Mouse (Mus musculus): ENCODE measurements at regions not wholly inside any gene's neighbourhood (a gene's known extent, or its start where the extent isn't known, plus 50 kb on each side); places are given as distances from the start of the nearest gene placed in this dataset.
"Not testable (repeated sequence)": the region's sequence is repeated elsewhere in the genome, so short reads cannot be mapped to it uniquely, and the experiment has no call there.

- H3K36me3 ChIP-seq (ENCODE audit: control insufficient read depth, insufficient read depth, low read length): no peaks in the 10 kb centered on the region
- H3K4me1 ChIP-seq (ENCODE audit: control insufficient read depth, insufficient read depth, low read length): no peaks in the 10 kb centered on the region
- H3K9ac ChIP-seq (ENCODE audit: low read length): no peak overlapping the region
- H3K27me3 ChIP-seq (ENCODE audit: control insufficient read depth, insufficient read depth, low read length): no peaks in the 10 kb centered on the region
- DNase-seq (ENCODE audit: low spot score) (no peak), ATAC-seq (ENCODE audit: insufficient read depth, low FRiP score, low TSS enrichment) (no peak)
- H3K9me3 ChIP-seq (ENCODE audit: control insufficient read depth, low read length): no peaks in the 10 kb centered on the region
- H3K4me2 ChIP-seq (ENCODE audit: low read depth): no peak overlapping the region
- WGBS: 90% methylated on average over 1 of the region's 1 CpGs
- H3K27ac ChIP-seq (ENCODE audit: low read depth, low read length): no peak overlapping the region
- H3K4me3 ChIP-seq (ENCODE audit: low read depth, low read length): no peak overlapping the region
Observed at GRCm38 (mm10) chr7:64101679-64102078, 52.0 kb upstream of the Trpm1 start.

- Histone ChIP-seq H3K27me3 (ENCODE audit: control insufficient read depth, insufficient read depth, low read length) (no peaks in the 10 kb centered on the region), H3K36me3 (ENCODE audit: control insufficient read depth, insufficient read depth, low read length) (no peaks in the 10 kb centered on the region), H3K9me3 (ENCODE audit: control insufficient read depth, low read length) (no peaks in the 10 kb centered on the region), H3K4me3 (ENCODE audit: low read depth, low read length) (no peak overlapping the region), H3K4me1 (ENCODE audit: control insufficient read depth, insufficient read depth, low read length) (no peaks in the 10 kb centered on the region), H3K4me2 (ENCODE audit: low read depth) (no peak overlapping the region), H3K27ac (ENCODE audit: low read depth, low read length) (no peak overlapping the region), H3K9ac (ENCODE audit: low read length) (no peak overlapping the region)
- DNase-seq (ENCODE audit: low spot score) (no peak), ATAC-seq (ENCODE audit: insufficient read depth, low FRiP score, low TSS enrichment) (no peak)
- WGBS: 89% methylated on average over 3 of the region's 3 CpGs
Observed at GRCm38 (mm10) chr7:64099606-64100005, 54.0 kb upstream of the Trpm1 start.

GRCm38 (mm10) chr7:64090067-64090466 is 63.6 kb upstream of the Trpm1 start:
- H3K27me3 ChIP-seq (ENCODE audit: control insufficient read depth, insufficient read depth, low read length): no peaks in the 10 kb centered on the region
- DNase-seq (ENCODE audit: low spot score) (no peak), ATAC-seq (ENCODE audit: insufficient read depth, low FRiP score, low TSS enrichment) (no peak)
- no peak overlapping the region for H3K4me3 ChIP-seq (ENCODE audit: low read depth, low read length)
- no peaks in the 10 kb centered on the region for H3K4me1 ChIP-seq (ENCODE audit: control insufficient read depth, insufficient read depth, low read length)
- H3K9me3 ChIP-seq (ENCODE audit: control insufficient read depth, low read length): no peaks in the 10 kb centered on the region
- H3K4me2 ChIP-seq (ENCODE audit: low read depth): no peak overlapping the region
- H3K9ac ChIP-seq (ENCODE audit: low read length): no peak overlapping the region
- H3K36me3 ChIP-seq (ENCODE audit: control insufficient read depth, insufficient read depth, low read length): no peaks in the 10 kb centered on the region
- WGBS: 92% methylated on average over 1 of the region's 1 CpGs
- H3K27ac ChIP-seq (ENCODE audit: low read depth, low read length): no peak overlapping the region

GRCm38 (mm10) chr7:64089034-64089433 is 64.6 kb upstream of the Trpm1 start:
- DNase-seq (ENCODE audit: low spot score) (no peak), ATAC-seq (ENCODE audit: insufficient read depth, low FRiP score, low TSS enrichment) (no peak)
- Histone ChIP-seq H3K4me1 (ENCODE audit: control insufficient read depth, insufficient read depth, low read length) (no peaks in the 10 kb centered on the region), H3K9me3 (ENCODE audit: control insufficient read depth, low read length) (no peaks in the 10 kb centered on the region), H3K36me3 (ENCODE audit: control insufficient read depth, insufficient read depth, low read length) (no peaks in the 10 kb centered on the region), H3K4me2 (ENCODE audit: low read depth) (no peak overlapping the region), H3K9ac (ENCODE audit: low read length) (no peak overlapping the region), H3K4me3 (ENCODE audit: low read depth, low read length) (no peak overlapping the region), H3K27ac (ENCODE audit: low read depth, low read length) (no peak overlapping the region), H3K27me3 (ENCODE audit: control insufficient read depth, insufficient read depth, low read length) (no peaks in the 10 kb centered on the region)
- whole genome bisulfite sequencing: 80% methylated on average over 5 of the region's 5 CpGs

GRCm38 (mm10) chr7:64083978-64084377 is 69.7 kb upstream of the Trpm1 start:
- not testable (repeated sequence) for ATAC-seq (ENCODE audit: insufficient read depth, low FRiP score, low TSS enrichment); H3K9me3 ChIP-seq (ENCODE audit: control insufficient read depth, low read length); H3K4me3 ChIP-seq (ENCODE audit: low read depth, low read length); H3K27me3 ChIP-seq (ENCODE audit: control insufficient read depth, insufficient read depth, low read length); H3K4me2 ChIP-seq (ENCODE audit: low read depth); H3K4me1 ChIP-seq (ENCODE audit: control insufficient read depth, insufficient read depth, low read length); DNase-seq (ENCODE audit: low spot score); H3K36me3 ChIP-seq (ENCODE audit: control insufficient read depth, insufficient read depth, low read length); H3K27ac ChIP-seq (ENCODE audit: low read depth, low read length); H3K9ac ChIP-seq (ENCODE audit: low read length)
- 55% methylated on average over 1 of the region's 1 CpGs for WGBS

- H3K9ac ChIP-seq (ENCODE audit: low read length): no peak overlapping the region
- no peaks in the 10 kb centered on the region for H3K4me1 ChIP-seq (ENCODE audit: control insufficient read depth, insufficient read depth, low read length)
- H3K27me3 ChIP-seq (ENCODE audit: control insufficient read depth, insufficient read depth, low read length): no peaks in the 10 kb centered on the region
- H3K4me3 ChIP-seq (ENCODE audit: low read depth, low read length): no peak overlapping the region
- no peaks in the 10 kb centered on the region for H3K9me3 ChIP-seq (ENCODE audit: control insufficient read depth, low read length)
- no peak overlapping the region for H3K27ac ChIP-seq (ENCODE audit: low read depth, low read length)
- no peaks in the 10 kb centered on the region for H3K36me3 ChIP-seq (ENCODE audit: control insufficient read depth, insufficient read depth, low read length)
- 89% methylated on average over 5 of the region's 5 CpGs for WGBS
- H3K4me2 ChIP-seq (ENCODE audit: low read depth): no peak overlapping the region
- DNase-seq (ENCODE audit: low spot score) (no peak), ATAC-seq (ENCODE audit: insufficient read depth, low FRiP score, low TSS enrichment) (no peak)
Observed at GRCm38 (mm10) chr7:64082651-64083050, 71.0 kb upstream of the Trpm1 start.

GRCm38 (mm10) chr7:64082201-64082600 is 71.4 kb upstream of the Trpm1 start:
- Histone ChIP-seq H3K36me3 (ENCODE audit: control insufficient read depth, insufficient read depth, low read length) (no peaks in the 10 kb centered on the region), H3K9ac (ENCODE audit: low read length) (no peak overlapping the region), H3K27ac (ENCODE audit: low read depth, low read length) (no peak overlapping the region), H3K4me1 (ENCODE audit: control insufficient read depth, insufficient read depth, low read length) (no peaks in the 10 kb centered on the region), H3K9me3 (ENCODE audit: control insufficient read depth, low read length) (no peaks in the 10 kb centered on the region), H3K4me2 (ENCODE audit: low read depth) (no peak overlapping the region), H3K4me3 (ENCODE audit: low read depth, low read length) (no peak overlapping the region), H3K27me3 (ENCODE audit: control insufficient read depth, insufficient read depth, low read length) (no peaks in the 10 kb centered on the region)
- WGBS: 92% methylated on average over 3 of the region's 3 CpGs
- no peak for DNase-seq (ENCODE audit: low spot score)
- ATAC-seq (ENCODE audit: insufficient read depth, low FRiP score, low TSS enrichment): no peak

GRCm38 (mm10) chr7:64081618-64082017 is 72.0 kb upstream of the Trpm1 start:
- Histone ChIP-seq H3K27me3 (ENCODE audit: control insufficient read depth, insufficient read depth, low read length) (no peaks in the 10 kb centered on the region), H3K36me3 (ENCODE audit: control insufficient read depth, insufficient read depth, low read length) (no peaks in the 10 kb centered on the region), H3K9ac (ENCODE audit: low read length) (no peak overlapping the region), H3K27ac (ENCODE audit: low read depth, low read length) (no peak overlapping the region), H3K9me3 (ENCODE audit: control insufficient read depth, low read length) (no peaks in the 10 kb centered on the region), H3K4me1 (ENCODE audit: control insufficient read depth, insufficient read depth, low read length) (no peaks in the 10 kb centered on the region), H3K4me2 (ENCODE audit: low read depth) (no peak overlapping the region), H3K4me3 (ENCODE audit: low read depth, low read length) (no peak overlapping the region)
- ATAC-seq (ENCODE audit: insufficient read depth, low FRiP score, low TSS enrichment) (no peak), DNase-seq (ENCODE audit: low spot score) (no peak)
- WGBS: 83% methylated on average over 2 of the region's 2 CpGs

GRCm38 (mm10) chr7:64081019-64081418 is 72.6 kb upstream of the Trpm1 start:
- WGBS: 90% methylated on average over 2 of the region's 2 CpGs
- no peak overlapping the region for H3K9ac ChIP-seq (ENCODE audit: low read length)
- DNase-seq (ENCODE audit: low spot score): no peak

More at GRCm38 (mm10) chr7:64081019-64081418, 72.6 kb upstream of the Trpm1 start:
- Histone ChIP-seq H3K4me1 (ENCODE audit: control insufficient read depth, insufficient read depth, low read length) (no peaks in the 10 kb centered on the region), H3K27me3 (ENCODE audit: control insufficient read depth, insufficient read depth, low read length) (no peaks in the 10 kb centered on the region), H3K36me3 (ENCODE audit: control insufficient read depth, insufficient read depth, low read length) (no peaks in the 10 kb centered on the region), H3K9me3 (ENCODE audit: control insufficient read depth, low read length) (no peaks in the 10 kb centered on the region), H3K4me3 (ENCODE audit: low read depth, low read length) (no peak overlapping the region), H3K4me2 (ENCODE audit: low read depth) (no peak overlapping the region), H3K27ac (ENCODE audit: low read depth, low read length) (no peak overlapping the region)
- ATAC-seq (ENCODE audit: insufficient read depth, low FRiP score, low TSS enrichment): no peak
